Mouse (Mus musculus): ENCODE data around the gene Fam57b. TPM values are rescaled to one million over a fixed set of nuclear protein-coding genes. Genes with fewer than 3 reads are reported as not detected.
"Not testable (repeated sequence)": the region's sequence is repeated elsewhere in the genome, so short reads cannot be mapped to it uniquely, and the experiment has no call there.

The Fam57b gene
- total RNA-seq, 2 experiments from 2014 or later, result 0.61 TPM; not detected in 1

DNA sequence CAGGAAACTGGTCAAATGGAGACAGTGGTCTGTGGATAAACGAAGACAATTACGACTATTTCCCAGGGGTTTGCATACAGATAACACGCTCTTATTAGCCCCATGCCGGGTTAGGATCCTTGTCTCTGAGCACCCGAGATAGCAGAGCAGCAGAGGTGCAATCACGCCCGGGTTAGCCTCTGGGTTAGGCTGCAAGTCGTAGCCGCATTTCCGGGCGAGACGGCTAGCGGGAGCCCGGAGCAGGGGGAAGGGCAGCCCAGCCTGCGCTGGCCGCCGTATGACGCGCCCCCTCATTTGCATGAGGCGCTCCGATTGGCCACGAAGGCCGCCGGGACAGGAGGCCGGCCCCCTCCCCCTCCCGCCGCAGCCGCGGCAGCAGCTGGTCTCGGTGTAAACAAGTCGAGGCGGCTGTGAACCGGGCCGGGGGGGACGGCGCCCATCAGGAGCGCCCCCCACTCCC lies 20.8 kb upstream of the Fam57b start, which contains the start of gene Ypel3:
Gene Ypel3 (plus strand): TSS at position 358 of the 460 bp plus-strand sequence.
- ATAC-seq (replicated peaks; ENCODE audit: low FRiP score, low TSS enrichment, poor library complexity, severe bottlenecking), result peak; percentile 85

DNA sequence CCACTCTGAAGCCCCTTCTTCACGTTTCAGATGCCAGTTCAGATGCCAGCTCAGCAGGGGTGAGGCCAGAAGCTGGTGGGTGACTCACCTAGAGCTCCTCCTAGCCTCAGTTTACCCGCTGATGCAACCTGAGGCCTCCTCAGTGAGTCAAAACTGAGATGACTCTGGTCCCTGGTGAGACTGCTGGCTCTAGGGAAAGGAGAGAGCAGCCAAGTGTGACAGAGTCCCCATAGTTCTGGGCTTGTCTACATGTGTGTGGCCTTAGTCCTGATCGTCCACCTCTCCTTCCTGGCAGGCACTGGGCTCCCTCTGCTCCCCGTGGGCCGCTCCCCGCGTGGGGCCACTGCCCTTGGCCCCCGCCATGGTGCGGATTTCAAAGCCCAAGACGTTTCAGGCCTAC lies 20.0 kb upstream of the Fam57b start:
- no peak for ATAC-seq (replicated peaks; ENCODE audit: low FRiP score, low TSS enrichment, poor library complexity, severe bottlenecking)

DNA sequence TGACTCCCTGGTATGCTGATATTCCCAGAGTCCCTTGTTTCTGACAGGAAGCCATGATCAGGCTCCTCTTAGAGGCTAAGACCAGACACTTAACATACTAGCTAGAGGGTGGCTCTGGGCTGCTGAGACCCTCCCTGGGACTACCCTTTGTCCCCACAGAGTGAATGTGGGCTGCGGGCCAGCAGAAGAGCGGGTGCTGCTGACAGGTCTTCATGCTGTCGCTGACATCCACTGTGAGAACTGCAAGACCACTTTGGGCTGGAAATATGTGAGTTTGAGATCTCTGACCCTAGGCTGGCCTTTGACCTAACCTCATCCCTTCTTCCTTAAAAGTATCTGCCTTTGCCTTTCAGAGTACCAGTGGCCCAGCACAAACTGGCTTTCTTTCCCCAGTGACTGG lies 19.3 kb upstream of the Fam57b start:
- no peak for ATAC-seq (replicated peaks; ENCODE audit: low FRiP score, low TSS enrichment, poor library complexity, severe bottlenecking)

DNA sequence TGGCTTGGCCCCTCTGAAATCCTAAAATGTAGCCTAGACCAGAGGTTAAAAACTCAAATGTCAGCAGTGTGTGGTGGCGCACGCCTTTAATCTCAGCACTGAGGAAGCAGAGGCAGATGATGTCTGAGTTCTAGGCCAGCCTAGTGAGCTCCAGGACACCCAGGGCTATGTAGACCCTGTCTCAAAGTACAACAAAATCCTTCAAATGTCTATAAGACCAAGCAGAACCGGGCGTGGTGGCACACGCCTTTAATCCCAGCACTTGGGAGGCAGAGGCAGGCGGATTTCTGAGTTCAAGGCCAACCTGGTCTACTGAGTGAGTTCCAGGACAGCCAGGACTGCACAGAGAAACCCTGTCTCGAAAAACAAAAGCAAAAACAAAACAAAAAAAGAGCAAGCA lies 18.4 kb upstream of the Fam57b start:
- not testable (repeated sequence) for ATAC-seq (replicated peaks; ENCODE audit: low FRiP score, low TSS enrichment, poor library complexity, severe bottlenecking)

DNA sequence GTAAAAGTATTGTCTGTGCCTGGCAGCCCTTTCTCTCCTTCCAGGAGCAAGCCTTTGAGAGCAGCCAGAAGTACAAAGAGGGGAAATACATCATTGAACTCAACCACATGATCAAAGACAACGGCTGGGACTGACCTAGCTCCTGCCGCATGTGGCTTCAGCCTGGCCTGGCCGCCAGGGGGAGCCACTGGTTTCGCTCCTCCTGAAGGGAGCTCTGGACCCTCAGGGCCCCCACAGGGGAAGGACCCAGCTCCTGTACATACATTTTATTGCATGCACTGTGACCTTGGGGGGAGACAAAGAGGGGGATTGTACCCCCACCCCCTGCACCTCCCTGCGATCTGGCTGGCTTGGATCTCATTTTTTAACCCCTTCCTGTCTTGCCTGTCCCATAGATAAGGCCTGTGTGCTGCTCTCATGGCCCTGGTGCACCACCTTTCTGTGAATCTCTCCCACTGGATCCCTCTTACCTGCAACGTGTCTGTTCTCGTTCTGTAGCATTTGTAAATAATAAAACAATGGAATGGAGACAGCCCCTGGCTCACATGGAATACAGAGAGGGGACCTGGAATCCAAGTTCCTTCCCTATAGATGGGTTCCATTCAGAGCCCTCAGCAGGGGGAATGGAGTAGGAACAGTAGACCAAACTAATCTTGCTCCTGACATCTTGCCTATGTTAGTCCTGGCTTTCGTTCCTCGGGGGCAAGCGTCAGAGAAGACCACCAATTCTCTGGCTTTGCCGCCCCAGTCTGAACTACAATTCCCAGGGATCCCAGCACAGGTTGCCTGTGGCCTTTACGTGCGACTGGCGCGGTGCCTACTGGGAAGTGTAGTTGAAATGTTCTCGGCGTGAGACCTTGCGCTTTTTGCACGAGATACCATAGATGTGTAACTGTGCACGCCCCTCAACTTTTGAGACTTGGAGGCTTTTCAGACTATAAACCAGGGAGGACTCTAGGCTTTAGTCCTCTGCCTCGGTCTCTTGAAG lies 17.2 kb upstream of the Fam57b start:
- ATAC-seq (replicated peaks; ENCODE audit: low FRiP score, low TSS enrichment, poor library complexity, severe bottlenecking), result peak; percentile 48

DNA sequence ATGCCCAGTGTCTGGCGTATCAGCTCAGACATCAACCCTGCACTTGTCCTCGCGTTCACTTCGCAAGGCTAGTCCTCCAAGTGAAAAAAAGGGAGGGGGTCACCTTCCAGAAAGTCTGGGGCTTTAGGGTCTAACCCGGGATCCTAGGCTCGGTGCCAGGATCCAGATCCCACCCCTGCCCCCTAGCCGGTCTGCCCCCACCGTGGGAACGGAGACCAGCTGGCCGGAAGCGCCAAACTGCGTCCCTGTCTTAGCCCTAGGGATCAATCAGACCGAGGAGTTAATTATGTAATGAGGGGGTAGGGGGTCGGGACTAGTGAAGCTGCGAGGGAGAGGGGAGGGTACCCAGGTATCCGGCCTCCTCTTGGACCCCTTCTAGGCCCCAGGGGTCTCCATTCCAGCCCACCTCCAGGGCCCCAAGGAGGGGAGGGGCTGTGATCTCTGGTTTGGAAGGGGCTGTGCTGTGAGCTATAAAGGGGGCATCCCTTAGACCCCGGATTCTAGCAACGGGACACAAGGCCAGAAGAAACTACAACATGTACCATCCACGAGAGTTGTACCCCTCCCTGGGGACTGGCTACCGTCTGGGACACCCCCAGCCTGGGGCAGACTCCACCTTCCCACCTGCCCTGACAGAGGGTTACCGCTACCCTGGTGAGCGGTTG lies 16.4 kb upstream of the Fam57b start, which contains the start of gene Tbx6:
Gene Tbx6 (plus strand): TSS at position 513 of the 665 bp plus-strand sequence.
- ATAC-seq (replicated peaks; ENCODE audit: low FRiP score, low TSS enrichment, poor library complexity, severe bottlenecking), result no peak

DNA sequence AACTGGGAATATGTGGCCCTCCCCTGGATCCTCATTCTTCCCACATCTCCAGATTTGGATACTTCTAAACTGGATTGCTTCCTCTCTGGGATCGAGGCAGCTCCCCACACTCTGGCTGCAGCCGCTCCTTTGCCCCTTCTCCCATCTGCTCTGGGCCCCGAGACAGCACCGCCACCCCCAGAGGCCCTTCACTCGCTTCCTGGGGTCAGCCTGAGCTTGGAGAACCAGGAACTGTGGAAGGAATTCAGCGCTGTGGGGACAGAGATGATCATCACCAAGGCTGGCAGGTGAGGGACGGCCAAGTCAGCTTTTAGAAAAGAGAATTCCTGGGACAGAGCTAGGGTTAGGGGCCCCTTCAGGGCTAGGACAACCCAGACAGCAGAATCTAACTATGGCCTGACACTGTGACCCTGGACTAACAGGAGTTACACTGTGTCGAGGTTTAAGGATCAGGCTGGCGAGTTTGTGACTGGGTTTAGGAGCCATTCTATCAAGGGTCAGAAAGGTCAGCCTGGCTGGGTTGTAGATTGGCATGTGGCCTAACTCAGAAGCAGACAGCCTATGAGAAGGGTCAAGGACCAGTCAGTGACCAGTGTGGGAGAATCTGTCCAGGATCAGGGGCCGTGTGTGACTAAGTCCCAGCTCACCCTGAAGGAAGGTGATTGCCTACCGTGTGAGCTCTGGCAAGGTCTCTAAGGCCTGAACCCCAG lies 15.7 kb upstream of the Fam57b start:
- no peak for ATAC-seq (replicated peaks; ENCODE audit: low FRiP score, low TSS enrichment, poor library complexity, severe bottlenecking)

DNA sequence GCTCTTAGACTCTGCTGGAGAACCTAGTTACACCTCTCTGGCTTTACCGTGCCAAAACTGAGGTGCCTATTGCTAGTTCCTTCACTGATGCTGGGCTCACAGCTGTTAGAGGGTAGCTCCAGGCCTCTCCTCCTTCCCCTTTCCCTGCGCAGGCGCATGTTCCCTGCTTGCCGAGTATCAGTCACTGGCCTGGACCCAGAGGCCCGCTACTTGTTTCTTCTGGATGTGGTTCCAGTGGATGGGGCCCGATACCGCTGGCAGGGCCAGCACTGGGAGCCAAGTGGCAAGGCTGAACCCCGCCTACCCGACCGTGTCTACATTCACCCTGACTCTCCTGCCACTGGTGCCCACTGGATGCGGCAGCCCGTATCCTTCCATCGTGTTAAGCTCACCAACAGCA lies 14.8 kb upstream of the Fam57b start:
- no peak for ATAC-seq (replicated peaks; ENCODE audit: low FRiP score, low TSS enrichment, poor library complexity, severe bottlenecking)

DNA sequence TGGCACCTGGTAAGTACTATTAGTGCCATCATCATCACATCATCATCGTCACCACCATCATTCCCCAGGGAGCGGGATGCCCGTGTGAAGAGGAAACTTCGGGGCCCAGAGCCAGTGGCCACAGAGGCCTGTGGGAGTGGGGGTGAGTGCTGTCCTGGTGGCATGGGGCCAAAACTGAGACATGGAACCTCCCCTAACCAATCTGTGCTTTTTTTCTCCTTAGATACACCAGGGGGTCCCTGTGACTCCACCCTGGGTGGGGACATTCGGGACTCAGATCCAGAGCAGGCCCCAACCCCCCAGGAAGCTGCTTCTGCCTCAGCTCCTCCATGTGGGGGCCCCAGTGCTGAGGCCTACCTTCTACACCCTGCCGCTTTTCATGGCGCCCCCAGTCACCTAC lies 13.0 kb upstream of the Fam57b start:
- ATAC-seq (replicated peaks; ENCODE audit: low FRiP score, low TSS enrichment, poor library complexity, severe bottlenecking), result no peak

DNA sequence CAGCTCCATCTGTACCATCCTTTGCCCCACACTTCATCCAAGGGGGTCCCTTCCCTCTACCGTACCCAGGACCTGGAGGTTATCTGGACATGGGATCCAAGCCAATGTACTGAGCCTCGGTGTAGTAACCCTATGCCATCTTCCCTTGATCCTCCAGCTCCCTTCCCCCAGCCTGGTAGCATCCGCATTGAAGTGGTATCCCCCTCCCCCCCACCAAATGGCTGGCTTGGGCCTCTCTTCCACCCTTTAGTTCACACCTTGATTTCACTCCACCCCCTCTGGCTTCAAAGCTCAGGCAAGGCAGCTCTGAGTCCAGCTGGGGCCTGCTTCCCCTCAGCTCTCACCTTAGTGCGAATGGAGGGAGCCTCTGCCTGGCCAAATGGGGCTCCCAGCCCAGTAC lies 12.4 kb upstream of the Fam57b start:
- no peak for ATAC-seq (replicated peaks; ENCODE audit: low FRiP score, low TSS enrichment, poor library complexity, severe bottlenecking)

DNA sequence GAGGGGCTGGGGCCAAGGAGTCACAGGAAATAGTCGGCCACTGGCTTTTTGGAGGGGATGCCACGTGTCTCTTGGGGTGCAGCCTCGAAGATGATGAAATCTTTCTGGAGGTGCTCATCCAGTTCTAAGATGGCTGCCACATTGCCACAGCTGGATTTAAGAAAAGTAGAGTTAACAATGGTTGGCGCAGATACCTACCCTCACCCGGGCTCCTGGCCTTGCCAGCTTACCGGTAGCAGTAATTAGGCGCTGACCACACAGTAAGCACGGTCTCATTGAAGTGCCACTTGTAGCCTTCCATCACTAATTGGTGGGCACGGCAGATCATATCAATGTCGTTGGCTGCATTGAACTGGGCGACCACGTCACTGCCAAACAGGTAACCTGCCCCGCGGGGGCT lies 11.3 kb upstream of the Fam57b start:
- no peak for ATAC-seq (replicated peaks; ENCODE audit: low FRiP score, low TSS enrichment, poor library complexity, severe bottlenecking)

DNA sequence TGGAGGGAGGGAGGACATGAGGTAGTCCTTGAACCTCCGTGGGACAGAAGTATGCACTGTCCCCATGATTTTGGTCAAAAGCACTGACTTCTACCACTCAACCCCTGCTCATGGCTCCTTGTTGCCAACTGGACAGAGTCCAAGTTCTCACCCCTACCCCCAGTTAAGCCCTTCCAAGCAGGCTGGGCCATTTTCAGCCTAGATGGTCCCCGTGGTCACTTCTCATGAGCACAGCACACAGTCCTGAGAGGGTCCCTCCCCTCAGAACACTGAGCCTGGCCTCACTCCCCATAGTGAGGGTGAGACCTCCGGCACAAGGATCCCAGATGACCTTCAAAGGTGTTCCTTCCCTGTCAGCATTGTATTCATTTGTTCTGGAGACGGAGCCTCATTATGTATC lies 8.3 kb upstream of the Fam57b start:
- ATAC-seq (replicated peaks; ENCODE audit: low FRiP score, low TSS enrichment, poor library complexity, severe bottlenecking), result no peak

DNA sequence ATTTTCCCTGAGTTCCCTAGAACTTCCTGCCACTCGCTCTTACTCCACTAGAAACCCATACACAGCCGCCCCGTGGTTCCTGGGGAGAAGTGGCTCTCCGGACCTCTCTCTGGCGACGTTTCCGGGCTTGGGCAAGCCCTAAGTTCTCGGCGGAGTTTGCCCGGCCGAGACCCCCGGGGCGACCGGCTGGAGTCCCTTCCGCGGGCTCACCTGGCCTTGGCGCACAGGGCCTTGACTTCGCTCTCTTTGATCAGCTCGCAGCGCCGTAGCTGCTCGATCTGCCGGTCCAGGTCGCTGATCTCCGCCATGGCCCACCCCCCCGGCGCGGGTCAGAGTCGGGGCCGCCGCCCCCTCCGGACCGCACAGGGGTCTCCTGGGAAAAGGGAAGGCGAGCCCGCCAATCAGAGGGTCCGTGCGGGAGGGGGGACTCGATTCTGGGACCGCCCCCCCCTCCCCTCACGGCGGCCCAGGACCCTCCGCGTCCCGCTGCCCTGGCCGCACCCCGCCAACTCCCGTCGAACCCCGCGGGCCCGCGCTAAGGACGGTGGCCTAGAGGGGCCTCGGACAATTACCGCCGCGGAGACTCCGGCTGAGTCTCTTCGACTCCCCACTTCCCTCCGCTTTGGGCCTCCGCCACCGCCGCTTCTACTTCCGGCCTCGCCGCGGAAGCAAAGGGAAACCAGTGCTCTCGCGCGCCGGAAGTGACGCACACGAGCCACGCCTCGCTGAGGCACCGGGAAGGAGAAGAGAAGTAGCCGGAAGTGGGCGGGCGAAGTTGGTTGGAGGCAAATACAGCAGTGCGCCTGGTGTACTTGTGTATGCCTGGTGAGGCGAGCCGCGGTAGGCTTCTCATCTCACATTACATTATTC lies 5.4 kb upstream of the Fam57b start, which contains the start of gene Ppp4c:
Gene Ppp4c (minus strand): TSS at position 646 of the 870 bp plus-strand sequence.
- peak; percentile 89 for ATAC-seq (replicated peaks; ENCODE audit: low FRiP score, low TSS enrichment, poor library complexity, severe bottlenecking)

DNA sequence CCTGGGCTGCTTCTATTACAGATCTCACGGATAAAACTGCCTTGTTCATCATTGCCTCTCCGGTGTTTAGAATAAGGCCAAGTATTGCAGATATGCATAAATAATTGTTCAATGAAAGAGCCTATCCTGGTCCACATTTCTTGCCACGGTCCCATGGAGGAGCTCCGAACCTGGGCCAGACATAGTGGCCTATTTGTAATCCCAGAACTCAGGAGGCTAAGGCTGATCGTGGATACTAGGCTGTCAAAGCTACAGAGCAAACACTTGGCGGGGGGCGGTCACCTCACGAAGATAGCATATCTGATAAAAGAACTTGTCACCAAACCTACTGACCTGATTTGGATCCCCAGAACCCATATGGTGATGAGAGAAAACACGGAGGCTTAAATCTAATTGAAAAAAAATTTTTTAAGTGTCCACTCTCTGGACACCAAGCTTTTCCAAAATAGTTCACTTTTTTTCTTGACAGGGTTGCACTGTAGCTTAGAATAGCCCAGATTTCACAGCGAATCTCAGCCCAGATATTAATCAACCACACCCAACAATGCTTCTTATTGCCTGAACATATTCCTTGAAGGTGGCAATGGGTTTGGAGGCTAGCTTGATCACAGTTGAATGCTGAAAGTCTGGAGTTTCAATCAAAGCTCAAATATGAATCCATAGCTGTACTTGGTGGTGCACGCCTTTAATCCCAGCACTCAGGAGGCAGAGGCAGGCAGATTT lies 4.6 kb upstream of the Fam57b start:
- no peak for ATAC-seq (replicated peaks; ENCODE audit: low FRiP score, low TSS enrichment, poor library complexity, severe bottlenecking)

DNA sequence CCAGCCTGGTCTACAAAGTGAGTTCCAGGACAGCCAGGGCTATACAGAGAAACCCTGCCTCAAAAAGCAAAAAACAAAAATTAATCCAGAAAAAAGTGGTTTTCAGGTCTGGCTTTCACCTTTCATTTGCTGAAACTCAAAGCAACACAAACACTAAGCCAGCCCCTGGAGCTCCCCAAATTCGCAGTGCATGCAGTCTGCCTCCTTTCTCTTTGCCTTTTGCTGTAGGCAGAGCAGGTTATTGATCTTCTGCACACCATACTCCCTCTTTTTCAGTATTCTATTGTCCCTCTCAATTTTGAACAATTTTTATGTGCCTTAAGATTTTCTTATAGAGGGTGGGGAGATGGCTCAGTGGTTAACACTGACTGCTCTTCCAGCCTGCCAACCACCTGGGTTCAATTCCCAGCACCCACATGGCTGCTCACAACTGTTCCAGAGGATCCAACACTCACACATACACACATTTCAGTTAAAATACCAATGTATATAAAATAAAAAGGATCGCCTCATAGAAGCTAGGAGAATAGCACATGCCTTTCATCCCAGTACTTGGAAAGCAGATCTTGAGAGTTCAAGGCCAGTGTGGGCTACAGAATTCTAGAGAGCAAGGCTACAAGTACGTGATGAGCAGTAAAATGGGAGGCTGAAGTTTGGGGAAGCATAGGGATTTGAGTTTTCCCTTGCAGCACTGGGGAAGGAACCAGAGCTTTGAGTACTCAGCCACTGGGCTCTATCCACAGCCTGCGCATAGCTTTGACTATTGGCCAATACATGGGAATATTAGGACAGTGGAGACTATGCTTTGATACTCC lies 3.8 kb upstream of the Fam57b start:
- no peak for ATAC-seq (replicated peaks; ENCODE audit: low FRiP score, low TSS enrichment, poor library complexity, severe bottlenecking)

DNA sequence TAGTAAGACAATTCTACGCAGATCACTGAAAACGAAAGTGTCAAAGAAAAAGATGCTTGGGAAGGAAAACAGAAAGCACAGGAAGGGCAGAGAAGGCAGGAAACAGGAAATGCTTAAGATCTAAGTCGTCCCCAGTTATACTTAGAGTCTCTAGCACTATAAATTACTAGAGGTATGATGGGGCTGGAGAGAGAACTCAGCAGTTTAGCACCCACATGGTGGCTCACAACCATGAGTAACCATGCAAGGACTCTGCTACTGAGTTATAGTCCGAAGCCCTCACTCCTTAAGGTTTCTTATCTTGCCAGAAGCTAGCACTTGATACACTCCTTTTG lies 3.2 kb upstream of the Fam57b start:
- no peak for ATAC-seq (replicated peaks; ENCODE audit: low FRiP score, low TSS enrichment, poor library complexity, severe bottlenecking)

Data from megakaryocyte-erythroid progenitor cell, adult 5-6 weeks (primary cell).